Mouse (Mus musculus): ENCODE data around the gene Trim62. TPM values are rescaled to one million over a fixed set of nuclear protein-coding genes. Genes with fewer than 3 reads are reported as not detected.

The Trim62 gene
- total and polyA plus RNA-seq, 3 experiments, result 8.4 to 32.3 (median 12.5) TPM

- DNase-seq, result no peak
Observed at GRCm38 (mm10) chr4:128959676-128960075, 76.3 kb downstream of the Trim62 start.

Other genes starting within 250 kb of the Trim62 start
- gene Phc2, start 228.9 kb upstream of the Trim62 start, total RNA-seq (2021), result 10 to 100 TPM; 72.6 to 91.6 TPM
- 84.0 and 89.4 TPM in 2 replicates for gene Phc2, start 228.9 kb upstream of the Trim62 start, polyA plus RNA-seq (2012; rRNA removed)
- gene A3galt2, start 128.2 kb upstream of the Trim62 start, total RNA-seq (2021), result under 1 TPM; 0.20 to 0.21 TPM
- gene A3galt2, start 128.2 kb upstream of the Trim62 start, polyA plus RNA-seq (2012; rRNA removed), result 0.51 and 0.60 TPM in 2 replicates
- gene Zfp362, start 77.5 kb upstream of the Trim62 start, total RNA-seq (2021), result 10 to 100 TPM; 21.2 to 28.2 TPM
- 57.7 and 66.7 TPM in 2 replicates for gene Zfp362, start 77.5 kb upstream of the Trim62 start, polyA plus RNA-seq (2012; rRNA removed)
- gene Azin2, start 78.9 kb downstream of the Trim62 start, total RNA-seq (2021), result 10 to 100 TPM; 36.2 to 55.1 TPM
- gene Azin2, start 78.9 kb downstream of the Trim62 start, polyA plus RNA-seq (2012; rRNA removed), result 39.0 and 45.9 TPM in 2 replicates
- 100 to 1,000 TPM; 111 to 154 TPM for gene Ak2, start 108.4 kb downstream of the Trim62 start, total RNA-seq (2021)
- gene Ak2, start 108.4 kb downstream of the Trim62 start, polyA plus RNA-seq (2012; rRNA removed), result 42.0 and 51.8 TPM in 2 replicates
- 10 to 100 TPM; 33.4 to 39.6 TPM for gene Rnf19b, start 174.7 kb downstream of the Trim62 start, total RNA-seq (2021)
- gene Rnf19b, start 174.7 kb downstream of the Trim62 start, polyA plus RNA-seq (2012; rRNA removed), result 69.1 and 74.7 TPM in 2 replicates
- not detected for gene Tmem54, start 222.0 kb downstream of the Trim62 start, total RNA-seq (2021)
- not detected in 2 replicates for gene Tmem54, start 222.0 kb downstream of the Trim62 start, polyA plus RNA-seq (2012; rRNA removed)
- 1 to 10 TPM in 1 of 2 experiments, under 1 TPM in 1; 0.66 to 1.1 TPM for gene Hpca, start 238.5 kb downstream of the Trim62 start, total RNA-seq (2021)
- 1.4 and 2.6 TPM in 2 replicates for gene Hpca, start 238.5 kb downstream of the Trim62 start, polyA plus RNA-seq (2012; rRNA removed)

Data from adrenal gland, adult 2 months (tissue).